Mouse (Mus musculus) erythroblast, embryonic 14.5 days (primary cell): ENCODE measurements around the gene Tmem200a.

Experiments
- GATA1 ChIP-seq: IDR thresholded peaks from 2 replicates; pipeline ENCODE4 v1.6.1; 2012; ENCODE audit warnings: low read length, inconsistent platforms, mixed read lengths
- TAL1 ChIP-seq: IDR thresholded peaks from 3 replicates; pipeline ENCODE4 v1.6.1; 2012; ENCODE audit warnings: low read length, inconsistent platforms, mixed read lengths

- TF ChIP-seq TAL1 (no peak), GATA1 (no peak)
These were observed 168.6 kb downstream of the Tmem200a start for GRCm38 (mm10) chr10:25910270-25910669.
